In the genomic region with DNA sequence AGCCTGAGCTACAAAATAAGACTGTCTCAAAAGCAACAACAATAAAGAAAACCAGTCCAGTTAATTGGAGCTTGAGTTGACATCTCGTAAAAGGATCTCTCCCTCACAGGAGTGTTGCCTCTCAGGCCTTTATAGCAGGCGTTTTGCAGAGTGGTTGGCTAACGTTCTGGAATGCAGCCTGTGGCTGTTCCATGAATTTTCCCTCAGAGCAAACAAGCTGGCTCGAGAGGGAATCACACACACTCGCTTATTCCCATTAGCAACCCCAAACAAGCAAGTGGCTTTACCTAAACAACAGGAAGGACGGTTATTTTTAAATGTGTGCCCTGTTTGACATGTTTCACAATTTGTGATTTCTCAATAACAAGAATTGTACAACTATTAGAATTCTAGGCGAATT, we compare ENCODE assay signal across 8 mouse cellular contexts. TPM values are rescaled to one million over a fixed set of nuclear protein-coding genes. Genes with fewer than 3 reads are reported as not detected.
DNase-seq lines count a peak whose midpoint lies in the region; ATAC-seq and TF ChIP-seq lines count a peak whose summit lies in the region.

No protein-coding gene starts in this region.

- H3K4me2 ChIP-seq in embryonic facial prominence, embryonic 14.5 days (ENCODE audit: low read depth, low read length) = no peak overlapping the region
- H3K4me2 ChIP-seq in heart, embryonic 12.5 days = no peak overlapping the region

- no peak overlapping the region for H3K4me3 ChIP-seq in embryonic facial prominence, embryonic 14.5 days (ENCODE audit: low read depth, low read length)
- no peak overlapping the region for H3K4me3 ChIP-seq in embryonic facial prominence, embryonic 10.5 days
- no peak overlapping the region for H3K4me3 ChIP-seq in heart, embryonic 12.5 days
- no peak overlapping the region for H3K4me3 ChIP-seq in thymus, adult 2 months (ENCODE audit: control insufficient read depth, insufficient read depth, low read length)

- no peak overlapping the region for H3K27ac ChIP-seq in embryonic facial prominence, embryonic 14.5 days (replicated peaks; ENCODE audit: low read depth, low read length)
- H3K27ac ChIP-seq in embryonic facial prominence, embryonic 10.5 days (replicated peaks) = no peak overlapping the region
- H3K27ac ChIP-seq in heart, embryonic 12.5 days (ENCODE audit: poor library complexity, severe bottlenecking) = peak overlapping the region; percentile 25
- no peak overlapping the region for H3K27ac ChIP-seq in thymus, adult 2 months (ENCODE audit: control insufficient read depth, insufficient read depth, low read length)

- peak; percentile 34 for DNase-seq in embryonic facial prominence, embryonic 14.5 days (ENCODE audit: low spot score)
- DNase-seq in embryonic facial prominence, embryonic 10.5 days (ENCODE audit: low spot score) = no peak
- peak; percentile 74 for DNase-seq in Muller cell, postnatal 12 days (ENCODE audit: inconsistent ontology term)
- peak; percentile 73 to 82 for DNase-seq in lung, adult 18-20 months
- DNase-seq in thymus, adult 2 months = no peak
- DNase-seq in MN1 (ENCODE audit: low spot score) = no peak
- no peak for DNase-seq in frontal cortex, postnatal 14 days (ENCODE audit: low spot score in 2 of 2)

- no peaks in the 10 kb centered on the region for H3K36me3 ChIP-seq in embryonic facial prominence, embryonic 14.5 days (ENCODE audit: control insufficient read depth, insufficient read depth, low read length)
- no peaks in the 10 kb centered on the region for H3K36me3 ChIP-seq in embryonic facial prominence, embryonic 10.5 days (replicated peaks)
- H3K36me3 ChIP-seq in heart, embryonic 12.5 days = no peaks in the 10 kb centered on the region
- H3K36me3 ChIP-seq in thymus, adult 2 months (ENCODE audit: control insufficient read depth, insufficient read depth, low read length) = no peaks in the 10 kb centered on the region

- no peak for TF ChIP-seq CTCF in thymus, adult 2 months (IDR thresholded peaks at IDR 0.05; ENCODE audit: borderline replicate concordance, control insufficient read depth, extremely low read depth, insufficient read depth, low read length, poor library complexity)

- no peaks in the 10 kb centered on the region for H3K27me3 ChIP-seq in embryonic facial prominence, embryonic 14.5 days (replicated peaks; ENCODE audit: control insufficient read depth, insufficient read depth, low read length)
- no peaks in the 10 kb centered on the region for H3K27me3 ChIP-seq in embryonic facial prominence, embryonic 10.5 days (replicated peaks; ENCODE audit: low read depth, poor library complexity, severe bottlenecking)
- H3K27me3 ChIP-seq in heart, embryonic 12.5 days (replicated peaks) = no peaks in the 10 kb centered on the region
- no peaks in the 10 kb centered on the region for H3K27me3 ChIP-seq in thymus, adult 2 months (ENCODE audit: control insufficient read depth, insufficient read depth, low read length)

- no peaks in the 10 kb centered on the region for H3K9me3 ChIP-seq in embryonic facial prominence, embryonic 14.5 days (ENCODE audit: control insufficient read depth, low read length)
- H3K9me3 ChIP-seq in embryonic facial prominence, embryonic 10.5 days = no peaks in the 10 kb centered on the region
- no peaks in the 10 kb centered on the region for H3K9me3 ChIP-seq in heart, embryonic 12.5 days (replicated peaks)

- H3K9ac ChIP-seq in embryonic facial prominence, embryonic 14.5 days (ENCODE audit: low read depth, low read length) = no peak overlapping the region
- no peak overlapping the region for H3K9ac ChIP-seq in heart, embryonic 12.5 days

- ATAC-seq in embryonic facial prominence, embryonic 14.5 days (ENCODE audit: low read depth) = no peak
- no peak for ATAC-seq in heart, embryonic 12.5 days (ENCODE audit: insufficient number of reproducible peaks, low FRiP score)

- WGBS in embryonic facial prominence, embryonic 14.5 days = 32% methylated on average over 7 of the region's 7 CpGs
- WGBS in embryonic facial prominence, embryonic 10.5 days = 45% methylated on average over 7 of the region's 7 CpGs
- WGBS in heart, embryonic 12.5 days = 45% methylated on average over 7 of the region's 7 CpGs
- 94% methylated on average over 7 of the region's 7 CpGs for WGBS in thymus, adult 2 months

- no peaks in the 10 kb centered on the region for H3K4me1 ChIP-seq in embryonic facial prominence, embryonic 14.5 days (ENCODE audit: control insufficient read depth, insufficient read depth, low read length)
- H3K4me1 ChIP-seq in embryonic facial prominence, embryonic 10.5 days = peaks cover 14% of the 10 kb centered on the region; the same call in 1 of the 2 replicates
- H3K4me1 ChIP-seq in heart, embryonic 12.5 days (replicated peaks) = peaks cover 23% of the 10 kb centered on the region
- peaks cover 4% of the 10 kb centered on the region for H3K4me1 ChIP-seq in thymus, adult 2 months (replicated peaks; ENCODE audit: control insufficient read depth, insufficient read depth, low read length)

- TF ChIP-seq POLR2A in thymus, adult 2 months (IDR thresholded peaks at IDR 0.05; ENCODE audit: control insufficient read depth, extremely low read depth, insufficient read depth, low read length, poor library complexity) = no peak

RNA-seq across cellular contexts. Expression of gene Klf6, which starts 59.2 kb away (rescaled TPM):
- 85.0 and 86.1 TPM in 2 replicates for polyA plus RNA-seq in embryonic facial prominence, embryonic 14.5 days (2014; fragmentation: Nextera tagmentation; extraction: Ambion mirVana)
- 39.5 and 43.2 TPM in 2 replicates for polyA plus RNA-seq in embryonic facial prominence, embryonic 10.5 days (2016; fragmentation: Nextera tagmentation; extraction: Ambion mirVana)
- 69.6 and 74.5 TPM in 2 replicates for polyA plus RNA-seq in heart, embryonic 12.5 days (2016; fragmentation: Nextera tagmentation; extraction: Ambion mirVana)
- 21.8 and 23.0 TPM in 2 replicates for polyA plus RNA-seq in thymus, adult 2 months (2012; rRNA removed)

Comparison
In these comparisons a context has a peak if more than half of its experiments do, and no peak if none do; other contexts are left out.
1. DNase-seq: peak in embryonic facial prominence, embryonic 14.5 days (single experiment), Muller cell, postnatal 12 days (single experiment) and lung, adult 18-20 months (2 of 2); none in embryonic facial prominence, embryonic 10.5 days (single experiment), thymus, adult 2 months (single experiment), MN1 (single experiment) and frontal cortex, postnatal 14 days (0 of 2).